Mouse (Mus musculus): ENCODE measurements around the gene 1700025G04Rik. TPM values are rescaled to one million over a fixed set of nuclear protein-coding genes. Genes with fewer than 3 reads are reported as not detected.

1700025G04Rik gene
- total and polyA plus RNA-seq, 3 experiments, result 1.5 to 19.5 (median 12.8) TPM

DNA sequence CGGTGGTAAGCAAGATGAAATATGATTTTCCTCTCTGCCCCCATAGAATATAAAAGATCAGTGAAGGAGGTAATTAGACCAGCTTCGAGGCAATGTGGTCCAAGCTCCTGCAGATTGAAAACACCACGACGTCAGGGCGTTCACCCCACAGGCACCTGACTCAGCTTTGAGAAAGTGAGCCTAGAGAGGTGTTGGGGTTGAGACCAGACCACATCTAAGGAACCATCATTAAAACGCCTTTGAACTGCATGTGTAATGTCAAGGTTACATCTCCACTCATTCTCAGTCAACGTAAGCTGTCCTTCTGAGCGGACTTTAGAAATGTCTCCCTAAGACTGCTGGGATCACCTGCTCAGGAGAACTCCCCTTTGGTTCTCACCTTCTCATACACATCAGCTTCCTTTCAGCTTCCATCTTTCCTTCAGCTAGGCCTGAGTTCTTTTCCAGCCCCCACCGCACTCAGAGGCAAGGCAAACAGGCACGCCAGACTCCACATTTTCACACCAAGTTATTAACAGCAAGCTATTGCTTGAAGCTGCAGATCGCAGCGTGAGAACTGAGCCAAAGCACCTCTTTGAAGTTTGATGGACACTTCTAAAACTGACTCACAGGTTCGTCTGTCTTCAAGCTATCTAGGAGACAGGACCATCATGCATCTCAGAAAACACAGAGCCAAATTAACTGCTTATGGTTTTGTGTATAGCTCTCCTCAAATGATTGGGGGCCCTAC is 79.5 kb downstream of the 1700025G04Rik start:
- no peak overlapping the region for H3K9ac ChIP-seq (ENCODE audit: insufficient read depth, low read depth)
- no peaks in the 10 kb centered on the region for H3K9me3 ChIP-seq (replicated peaks; ENCODE audit: low read length)
- TF ChIP-seq USF1 (IDR thresholded peaks at IDR 0.05; ENCODE audit: low read depth, low read length) (no peak), ELF1 (IDR thresholded peaks at IDR 0.05; ENCODE audit: low read depth, low read length) (no peak), POLR2A (IDR thresholded peaks at IDR 0.05; ENCODE audit: low read depth, low read length) (no peak), CHD2 (IDR thresholded peaks at IDR 0.05; ENCODE audit: low read length) (no peak), E2F4 (IDR thresholded peaks at IDR 0.05; ENCODE audit: insufficient replicate concordance, low read depth, low read length) (no peak), CTCF (conservative IDR thresholded peaks at IDR 0.05 in 1 of 2, IDR thresholded peaks at IDR 0.05 in 1 of 2; ENCODE audit: low read depth in 2 of 2, low read length in 2 of 2) (no peak)
- H3K27ac ChIP-seq (ENCODE audit: insufficient read depth, low read depth), result no peak overlapping the region
- in situ Hi-C loops (cut with MboI; ENCODE audit: low pct_ligation_motif_present, low pct_unique_long_range_greater_than_20kb, low sequenced_read_pairs) (no loop called here), dilution Hi-C loops (cut with MboI; ENCODE audit: extremely low pct_ligation_motif_present, extremely low pct_unique_long_range_greater_than_20kb, low sequenced_read_pairs) (no loop called here)
- no peak overlapping the region for H3K4me2 ChIP-seq (ENCODE audit: insufficient read depth, low read depth, poor library complexity, severe bottlenecking)
- no peaks in the 10 kb centered on the region for H3K27me3 ChIP-seq (replicated peaks)
- no peak overlapping the region for H3K4me3 ChIP-seq (replicated peaks in 1 of 3; ENCODE audit: low read depth in 2 of 3, low read length in 2 of 3, poor library complexity in 1 of 3)
- no peaks in the 10 kb centered on the region for H3K79me2 ChIP-seq (replicated peaks; ENCODE audit: control insufficient read depth, extremely low read depth, insufficient read depth, poor library complexity, severe bottlenecking)
- H3K36me3 ChIP-seq (replicated peaks in 1 of 2; ENCODE audit: control insufficient read depth in 1 of 2, insufficient read depth in 1 of 2, low read length in 1 of 2), result peaks cover 0 to 13% of the 10 kb centered on the region in 2 experiments
- DNase-seq (ENCODE audit: extremely low read depth), result no peak
- peaks cover 4 to 7% of the 10 kb centered on the region in 2 experiments for H3K4me1 ChIP-seq (ENCODE audit: control insufficient read depth in 1 of 2, insufficient read depth in 2 of 2)

- Histone ChIP-seq H3K4me1 (ENCODE audit: control insufficient read depth in 1 of 2, insufficient read depth in 2 of 2) (0 out of 4 replicates have a peak, but pooled peaks cover 0 to 2% of the 10 kb centered on the region in 2 experiments), H3K27me3 (replicated peaks) (no peaks in the 10 kb centered on the region), H3K36me3 (replicated peaks in 1 of 2; ENCODE audit: control insufficient read depth in 1 of 2, insufficient read depth in 1 of 2, low read length in 1 of 2) (peaks cover 0 to 19% of the 10 kb centered on the region in 2 experiments), H3K9ac (ENCODE audit: insufficient read depth, low read depth) (no peak overlapping the region), H3K9me3 (replicated peaks; ENCODE audit: low read length) (no peaks in the 10 kb centered on the region), H3K4me2 (ENCODE audit: insufficient read depth, low read depth, poor library complexity, severe bottlenecking) (no peak overlapping the region), H3K79me2 (replicated peaks; ENCODE audit: control insufficient read depth, extremely low read depth, insufficient read depth, poor library complexity, severe bottlenecking) (no peaks in the 10 kb centered on the region), H3K4me3 (replicated peaks in 1 of 3; ENCODE audit: low read depth in 2 of 3, low read length in 2 of 3, poor library complexity in 1 of 3) (no peak overlapping the region), H3K27ac (ENCODE audit: insufficient read depth, low read depth) (no peak overlapping the region)
- dilution Hi-C loops (cut with MboI; ENCODE audit: extremely low pct_ligation_motif_present, extremely low pct_unique_long_range_greater_than_20kb, low sequenced_read_pairs), result no loop called here
- no peak for DNase-seq (ENCODE audit: extremely low read depth)
- in situ Hi-C loops (cut with MboI; ENCODE audit: low pct_ligation_motif_present, low pct_unique_long_range_greater_than_20kb, low sequenced_read_pairs), result no loop called here
- TF ChIP-seq ELF1 (IDR thresholded peaks at IDR 0.05; ENCODE audit: low read depth, low read length) (no peak), TBP (conservative IDR thresholded peaks at IDR 0.05; ENCODE audit: low read depth, low read length) (no peak), E2F4 (IDR thresholded peaks at IDR 0.05; ENCODE audit: insufficient replicate concordance, low read depth, low read length) (no peak), SMC3 (IDR thresholded peaks at IDR 0.05; ENCODE audit: low read depth, low read length) (no peak), MAFK (IDR thresholded peaks at IDR 0.05; ENCODE audit: insufficient replicate concordance, low read length) (no peak), USF1 (IDR thresholded peaks at IDR 0.05; ENCODE audit: low read depth, low read length) (no peak), RCOR1 (conservative IDR thresholded peaks at IDR 0.05; ENCODE audit: low read depth, low read length) (no peak), GABPA (IDR thresholded peaks at IDR 0.05; ENCODE audit: insufficient replicate concordance, low read depth, low read length) (no peak), MAX (IDR thresholded peaks at IDR 0.05; ENCODE audit: low read length) (no peak), MEF2A (IDR thresholded peaks at IDR 0.05; ENCODE audit: borderline replicate concordance, low read depth, low read length) (no peak), ZKSCAN1 (IDR thresholded peaks at IDR 0.05; ENCODE audit: borderline replicate concordance, low read depth, low read length) (no peak), EP300 (IDR thresholded peaks at IDR 0.05; ENCODE audit: low read length) (no peak), HCFC1 (IDR thresholded peaks at IDR 0.05; ENCODE audit: low read depth, low read length) (no peak), UBTF (IDR thresholded peaks at IDR 0.05; ENCODE audit: low read depth, low read length) (no peak), KAT2A (IDR thresholded peaks at IDR 0.05; ENCODE audit: insufficient replicate concordance, low read length) (no peak), MXI1 (IDR thresholded peaks at IDR 0.05; ENCODE audit: low read depth, low read length) (no peak), ZNF384 (IDR thresholded peaks at IDR 0.05; ENCODE audit: low read depth, low read length) (no peak), PAX5 (IDR thresholded peaks at IDR 0.05; ENCODE audit: low read length) (no peak), NRF1 (IDR thresholded peaks at IDR 0.05; ENCODE audit: low read depth, low read length) (no peak)
Observed at GRCm38 (mm10) chr1:152008473-152008991, 81.4 kb downstream of the 1700025G04Rik start.
